Mouse (Mus musculus): ENCODE measurements around the gene Atp6v0b. TPM values are rescaled to one million over a fixed set of nuclear protein-coding genes. Genes with fewer than 3 reads are reported as not detected.

Gene Atp6v0b
- total RNA-seq, 4 experiments from 2014 or later: 386 to 441 (median 416) TPM

DNA sequence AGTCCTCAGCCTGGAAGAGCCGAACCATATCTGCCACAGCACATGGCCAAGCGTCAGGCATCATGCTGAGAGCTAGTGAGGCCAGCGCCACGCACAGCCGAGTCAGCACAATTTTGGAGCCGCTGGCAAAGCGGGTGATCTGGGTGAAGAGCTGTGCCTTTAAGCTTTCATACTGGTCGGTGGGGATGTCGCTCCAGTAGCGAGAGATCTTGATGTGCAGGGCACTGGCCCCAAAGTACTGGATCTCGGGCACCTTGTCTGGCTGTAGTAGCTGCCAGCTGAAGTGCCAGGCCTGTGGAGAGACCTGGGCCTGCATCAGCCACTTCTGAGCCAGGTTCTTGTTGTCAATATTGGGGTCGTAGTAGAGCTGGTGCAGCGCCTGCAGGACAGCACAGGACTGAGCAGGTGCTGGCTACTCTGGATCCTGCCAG lies 25.0 kb upstream of the Atp6v0b start:
- no peak for DNase-seq (ENCODE audit: low spot score in 2 of 2)

DNA sequence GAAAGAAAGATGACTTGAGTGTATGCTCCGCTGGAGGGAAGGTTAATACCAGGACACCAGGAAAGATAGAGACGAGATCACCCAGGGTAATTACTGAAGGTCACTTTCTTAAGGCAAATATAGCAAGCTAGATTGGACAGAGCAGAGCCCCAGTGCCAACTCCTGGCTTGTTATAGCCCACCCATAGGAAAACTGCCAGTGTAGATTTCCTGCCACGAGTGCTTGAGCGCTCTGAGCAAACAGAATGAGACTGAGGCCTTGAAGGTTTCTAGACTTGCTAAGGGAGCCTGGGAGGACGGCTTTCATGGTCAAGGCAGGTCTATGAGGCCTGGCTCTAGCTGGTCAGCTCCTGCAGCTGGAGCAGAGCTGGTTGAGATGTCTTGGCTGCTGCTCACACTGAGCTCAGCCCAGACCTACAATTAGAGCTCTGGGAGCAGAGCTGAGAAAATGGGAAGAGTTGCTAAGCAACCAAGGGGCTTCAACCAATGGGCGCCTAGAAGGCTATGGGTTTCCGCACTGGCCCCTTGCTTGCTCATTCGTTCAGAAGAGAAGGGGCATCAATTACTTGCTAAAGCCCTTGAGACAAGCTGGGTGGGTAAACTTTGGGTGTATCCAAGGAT lies 21.8 kb upstream of the Atp6v0b start:
- DNase-seq (ENCODE audit: low spot score in 2 of 2): peak in 1 of 2 experiments; percentile 48

DNA sequence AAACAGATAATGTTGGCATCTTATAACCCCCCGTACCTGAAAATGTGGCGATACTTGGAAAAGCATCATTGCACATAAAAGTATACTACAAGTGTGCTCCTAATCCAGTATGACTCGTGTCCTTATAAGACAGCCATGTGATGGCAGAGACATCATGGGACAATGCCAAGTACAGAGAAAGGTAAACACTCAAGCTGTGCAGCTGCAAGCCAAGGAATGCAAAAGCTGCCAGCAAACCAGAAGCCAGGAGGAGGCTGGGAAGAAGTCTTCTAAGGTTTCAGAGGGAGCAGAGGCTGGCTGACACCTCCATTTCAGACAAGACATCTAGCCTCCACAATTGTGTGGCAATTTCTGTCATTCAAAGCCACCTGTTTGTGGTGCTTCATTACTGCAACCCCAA lies 19.1 kb upstream of the Atp6v0b start:
- DNase-seq (ENCODE audit: low spot score in 2 of 2): no peak

DNA sequence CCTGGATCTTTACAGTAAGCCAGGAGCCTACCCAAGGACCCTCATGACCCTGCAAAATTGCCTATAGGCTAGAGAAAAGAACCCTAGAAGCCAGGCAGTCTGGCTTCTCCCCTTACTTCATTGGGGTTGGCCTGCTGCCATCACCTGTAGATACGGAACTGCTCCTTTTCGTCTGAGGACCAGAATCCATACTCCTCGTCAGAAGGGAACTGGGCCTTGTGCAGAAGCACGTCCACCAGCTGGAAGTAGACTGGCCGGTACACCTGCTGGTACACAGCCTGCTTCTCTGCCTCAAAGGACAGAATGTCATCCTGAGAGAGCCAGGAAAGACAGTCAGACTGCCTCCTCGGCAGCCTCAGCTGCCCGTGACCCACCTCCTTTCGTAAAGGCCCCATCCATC lies 17.6 kb upstream of the Atp6v0b start:
- no peak for DNase-seq (ENCODE audit: low spot score in 2 of 2)

DNA sequence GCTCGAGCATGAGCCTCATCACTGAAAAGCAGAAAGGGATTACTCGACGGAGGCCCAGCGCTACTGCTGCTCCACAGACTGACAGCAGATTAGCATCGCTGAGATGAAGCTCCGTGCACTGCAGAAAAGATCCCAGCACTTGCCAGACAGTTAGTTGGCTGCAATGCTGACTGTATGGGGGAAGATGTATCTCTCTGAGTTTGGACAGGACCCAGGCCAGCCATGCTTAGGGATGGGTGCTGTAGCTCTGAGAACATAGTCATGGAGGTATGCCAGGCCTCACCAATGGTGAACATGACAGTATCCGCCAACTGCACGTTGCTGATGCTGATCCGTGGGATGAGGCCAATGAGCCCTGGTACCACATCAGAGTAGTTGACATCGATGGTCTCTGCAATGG lies 17.0 kb upstream of the Atp6v0b start:
- DNase-seq (ENCODE audit: low spot score in 2 of 2): no peak

DNA sequence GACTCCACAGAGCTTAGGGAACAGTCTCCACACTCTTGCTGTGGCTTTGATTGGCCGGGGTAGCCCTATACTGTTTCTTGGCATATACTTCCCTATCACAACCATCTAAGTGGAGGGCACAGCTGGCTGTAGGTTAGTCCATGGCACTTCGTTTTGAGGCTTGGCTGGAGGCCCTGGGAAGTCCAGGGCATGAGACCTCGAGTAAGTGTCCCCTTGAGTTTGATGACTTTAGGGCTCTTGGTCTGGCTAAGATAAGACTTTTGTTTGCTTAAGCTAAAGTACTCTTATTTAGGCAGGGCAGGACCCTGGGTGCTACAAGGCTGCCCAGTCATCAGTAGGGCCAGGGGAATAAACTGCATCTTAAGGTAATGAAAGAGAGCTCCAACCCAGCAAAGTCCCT lies 11.0 kb upstream of the Atp6v0b start:
- DNase-seq (ENCODE audit: low spot score in 2 of 2): no peak

DNA sequence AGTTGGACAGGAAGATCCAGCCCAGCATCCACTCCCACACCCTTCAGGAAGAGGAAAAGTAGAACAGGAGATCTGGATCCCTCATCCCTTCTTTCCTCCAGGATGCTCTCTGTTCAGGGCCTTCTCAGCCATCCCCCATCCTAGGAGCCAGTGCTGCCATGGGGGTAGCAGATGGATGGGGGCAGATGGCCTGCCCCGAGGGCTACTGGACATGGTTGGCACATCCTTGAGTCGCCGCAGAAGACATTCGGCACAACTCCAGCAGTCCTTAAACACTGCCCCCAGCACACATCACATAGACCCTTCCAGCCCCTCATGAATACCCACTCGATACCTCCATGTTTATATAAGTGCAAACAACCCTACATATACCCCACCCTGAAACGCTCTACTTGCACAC lies 8.9 kb upstream of the Atp6v0b start:
- no peak for DNase-seq (ENCODE audit: low spot score in 2 of 2)

DNA sequence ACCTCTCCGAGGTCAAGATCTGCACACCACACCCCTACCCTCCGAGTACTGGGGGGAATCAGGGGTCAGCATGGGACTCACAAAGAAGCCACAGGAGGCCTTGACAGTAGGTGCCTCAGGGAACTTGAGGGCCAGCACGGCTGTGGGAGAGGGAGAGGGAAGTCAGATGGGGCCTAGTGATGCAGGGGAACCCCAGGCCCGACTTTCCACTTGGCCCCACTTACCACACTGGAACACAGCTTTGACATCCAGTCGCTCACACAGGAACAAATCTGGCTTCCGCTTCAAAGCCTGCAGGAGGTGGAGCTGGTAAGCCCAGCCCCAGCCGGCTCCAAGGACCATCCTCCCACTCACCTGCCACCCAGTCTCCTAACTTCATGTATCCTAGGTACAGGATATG lies 8.2 kb upstream of the Atp6v0b start:
- DNase-seq (ENCODE audit: low spot score in 2 of 2): no peak

DNA sequence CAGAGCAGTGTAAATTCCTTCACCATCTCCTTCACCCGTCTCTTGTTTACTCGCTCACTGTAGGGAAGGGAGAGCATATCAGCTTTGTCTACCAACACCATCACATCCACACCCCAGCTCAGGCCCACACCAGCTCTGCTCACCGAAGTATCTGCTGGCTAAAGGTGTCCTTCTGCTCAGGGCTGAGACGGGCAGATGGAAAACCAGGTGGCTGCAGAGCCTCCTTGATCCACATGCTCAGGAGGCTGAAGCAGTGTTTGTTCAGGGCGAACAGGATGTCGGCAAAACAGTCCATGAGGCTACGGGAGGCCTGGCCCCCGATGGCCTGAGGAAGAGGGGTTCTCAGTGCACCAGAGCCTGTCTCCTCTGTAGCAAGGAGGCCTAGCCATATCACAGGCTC lies 7.5 kb upstream of the Atp6v0b start:
- no peak for DNase-seq (ENCODE audit: low spot score in 2 of 2)

DNA sequence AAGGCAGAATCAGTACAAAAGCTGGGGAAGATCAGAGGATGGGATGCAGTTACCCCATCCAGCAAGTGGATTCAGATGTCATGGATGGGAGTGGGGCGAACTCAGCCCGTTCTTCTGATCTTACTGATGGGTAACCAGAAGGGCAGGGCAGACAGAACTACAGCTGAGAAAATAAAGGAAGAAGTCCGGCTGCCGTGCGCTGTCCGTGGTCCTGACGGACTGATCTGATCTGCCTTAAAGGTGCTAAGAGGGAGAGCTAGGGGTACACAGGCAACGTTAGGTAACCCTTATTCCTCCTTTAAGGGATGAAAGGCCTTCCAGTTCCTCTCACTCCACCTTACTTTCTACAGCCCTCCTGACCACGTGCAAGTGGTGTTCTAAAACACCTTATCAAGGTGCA lies 6.2 kb upstream of the Atp6v0b start:
- DNase-seq (ENCODE audit: low spot score in 2 of 2): no peak

DNA sequence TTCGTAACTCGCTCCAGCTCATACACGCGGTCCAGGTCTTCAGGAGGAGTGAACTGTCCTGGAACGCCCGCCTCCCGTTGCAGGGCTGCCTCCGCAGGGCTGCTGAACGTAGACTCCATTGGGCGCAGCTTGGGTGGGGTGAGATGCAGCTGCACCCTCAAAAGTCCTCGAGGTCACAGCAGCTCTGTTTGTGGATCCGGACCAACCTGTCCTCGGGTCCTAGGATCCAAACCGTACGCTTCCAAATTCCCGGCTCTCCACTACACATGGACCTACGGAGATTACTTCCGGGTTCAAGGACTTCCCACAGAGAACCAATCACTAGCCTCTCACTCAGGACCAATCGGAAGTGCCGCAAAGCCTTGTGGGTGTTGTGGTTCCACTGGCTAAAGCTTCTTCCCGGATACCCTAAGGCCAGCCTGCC lies 4.6 kb upstream of the Atp6v0b start, which contains the start of gene Dph2:
Dph2 (minus strand) TSS at position 295 of the 424 bp plus-strand sequence.
- peak; percentile 54 to 88 for DNase-seq (ENCODE audit: low spot score in 2 of 2)

DNA sequence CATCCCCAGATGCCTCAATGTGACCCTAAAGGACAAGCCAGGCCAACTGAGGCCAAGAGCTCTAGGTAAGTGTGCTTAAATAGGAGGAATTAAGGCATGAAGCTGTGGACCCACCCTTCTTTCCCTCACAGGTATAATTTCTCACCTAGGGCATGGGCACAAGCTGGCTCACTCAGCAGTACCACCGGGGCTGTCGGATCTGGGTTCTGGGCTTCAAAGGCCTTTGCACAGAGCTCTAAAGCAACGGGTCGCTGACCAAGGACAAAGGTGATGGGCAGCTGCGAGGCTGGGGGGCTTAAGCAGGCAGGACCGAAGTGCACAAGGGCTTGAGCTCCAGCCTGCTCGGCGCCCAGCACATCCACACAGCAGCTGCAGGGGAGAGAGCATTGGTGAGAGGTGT lies 3.6 kb upstream of the Atp6v0b start:
- DNase-seq (ENCODE audit: low spot score in 2 of 2): no peak

DNA sequence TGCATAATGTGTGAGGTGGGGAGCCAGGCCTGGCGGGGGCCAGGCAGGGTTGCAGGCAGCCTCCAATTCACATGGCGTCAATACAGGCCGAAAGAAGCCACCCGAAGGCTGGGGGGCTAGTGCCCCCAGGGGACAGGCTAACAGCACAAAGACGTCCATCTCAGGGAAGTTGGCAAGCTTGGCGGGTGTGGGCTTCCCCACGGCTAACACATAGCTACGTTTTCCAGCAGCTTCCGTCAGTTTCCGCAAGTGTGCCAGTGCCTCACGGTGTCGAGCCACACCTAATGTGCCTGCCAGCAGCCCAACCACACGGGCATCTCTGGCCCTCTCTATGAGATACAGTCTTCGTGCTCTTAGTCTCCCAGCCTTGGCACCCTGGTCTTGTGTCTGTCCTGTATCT lies 2.9 kb upstream of the Atp6v0b start:
- no peak for DNase-seq (ENCODE audit: low spot score in 2 of 2)

DNA sequence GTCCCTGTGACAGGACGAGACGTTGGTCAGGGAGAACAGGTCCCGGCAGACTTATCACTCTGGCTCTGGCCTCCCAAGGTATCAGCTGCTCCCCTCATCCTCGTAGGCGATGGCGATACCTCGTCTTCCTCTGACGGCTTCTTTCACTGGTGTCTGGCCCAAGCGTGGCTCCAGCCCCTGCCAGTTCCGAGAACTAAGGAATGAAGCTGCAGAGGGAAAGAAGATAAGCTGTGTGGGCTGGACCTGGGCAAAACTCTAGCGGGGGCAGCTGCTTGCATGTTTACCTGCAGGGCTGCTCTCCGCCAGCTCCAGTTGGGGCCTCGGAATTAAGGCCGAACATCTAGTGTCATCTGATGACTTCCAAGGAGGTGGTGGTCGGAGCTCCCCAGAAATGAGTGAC lies 2.3 kb upstream of the Atp6v0b start:
- DNase-seq (ENCODE audit: low spot score in 2 of 2): no peak

DNA sequence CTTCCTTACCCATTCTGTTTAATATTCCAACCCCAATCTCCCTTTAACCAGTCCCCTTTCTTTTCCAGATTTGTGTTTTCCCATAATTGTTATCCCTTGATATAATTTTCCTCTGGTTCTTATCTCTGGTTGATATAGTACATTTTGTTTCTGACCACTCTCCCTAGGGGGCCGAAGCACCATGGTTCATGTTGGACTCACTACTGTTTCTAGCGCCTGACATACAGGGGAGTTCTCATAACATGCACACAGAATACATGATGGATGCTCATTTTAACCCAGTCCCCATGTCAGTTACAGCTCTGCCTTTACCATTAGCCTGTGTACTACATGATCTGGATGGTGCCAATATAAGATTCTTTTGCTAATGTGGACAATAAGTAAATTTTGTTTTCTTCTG lies 787 bp upstream of the Atp6v0b start:
- DNase-seq (ENCODE audit: low spot score in 2 of 2): no peak

DNA sequence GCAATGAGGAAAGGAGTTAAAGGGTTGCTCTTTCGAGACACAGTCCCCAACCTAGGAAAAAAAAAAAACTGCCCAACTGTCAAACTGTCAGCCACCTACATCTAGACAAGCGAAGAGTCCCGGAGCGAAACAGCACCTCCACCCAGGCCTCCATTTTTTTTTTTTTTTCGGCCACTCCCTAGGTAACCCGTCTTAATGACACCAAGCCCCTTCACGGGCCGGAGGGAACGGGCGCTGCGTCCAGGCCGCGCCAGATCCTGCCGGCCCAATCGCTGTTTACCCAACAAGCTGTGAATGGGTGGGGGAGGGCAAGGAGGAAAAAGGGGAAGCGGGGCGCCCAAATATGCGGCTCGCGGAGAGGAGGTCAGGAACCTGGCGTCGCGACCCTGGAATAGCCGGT lies 489 bp downstream of the Atp6v0b start:
- no peak for DNase-seq (ENCODE audit: low spot score in 2 of 2)

DNA sequence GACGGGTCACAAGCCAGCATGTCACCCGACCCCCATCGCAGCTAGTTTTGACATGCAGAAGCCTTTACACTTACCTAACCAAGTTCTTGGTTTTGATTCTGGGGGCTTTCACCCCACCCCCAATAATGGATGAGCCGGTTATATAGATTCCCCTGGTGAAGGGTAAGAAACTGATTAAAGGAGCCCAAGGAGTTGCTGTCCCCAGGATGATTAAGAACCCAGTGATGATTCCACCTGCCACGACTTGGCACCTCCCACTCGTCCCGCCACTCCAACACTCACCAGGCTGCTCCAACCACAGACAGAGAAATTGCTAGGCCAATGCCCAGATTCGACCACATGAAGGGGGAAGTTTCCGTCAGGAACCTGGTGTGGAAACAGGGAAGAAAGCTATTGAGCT lies 1.1 kb downstream of the Atp6v0b start:
- no peak for DNase-seq (ENCODE audit: low spot score in 2 of 2)

DNA sequence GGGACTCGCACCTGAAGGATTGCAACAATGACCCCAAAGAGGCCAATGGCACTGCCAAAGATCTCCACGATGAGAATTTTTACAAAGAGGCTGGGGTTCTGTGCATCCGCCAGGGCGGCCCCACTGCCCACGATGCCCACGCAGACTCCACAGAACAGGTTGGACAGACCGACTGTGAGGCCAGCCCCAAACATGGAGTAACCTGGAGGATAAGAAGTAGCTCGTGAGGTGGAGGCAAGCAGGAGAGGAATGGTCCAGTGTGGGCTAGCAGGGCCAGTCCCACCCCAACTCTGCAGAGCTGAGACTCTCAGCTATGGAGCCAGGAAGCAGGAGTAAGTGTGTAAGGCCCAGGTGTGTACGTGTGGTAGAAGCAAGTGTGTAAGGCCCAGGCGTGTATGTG lies 2.0 kb downstream of the Atp6v0b start:
- no peak for DNase-seq (ENCODE audit: low spot score in 2 of 2)

DNA sequence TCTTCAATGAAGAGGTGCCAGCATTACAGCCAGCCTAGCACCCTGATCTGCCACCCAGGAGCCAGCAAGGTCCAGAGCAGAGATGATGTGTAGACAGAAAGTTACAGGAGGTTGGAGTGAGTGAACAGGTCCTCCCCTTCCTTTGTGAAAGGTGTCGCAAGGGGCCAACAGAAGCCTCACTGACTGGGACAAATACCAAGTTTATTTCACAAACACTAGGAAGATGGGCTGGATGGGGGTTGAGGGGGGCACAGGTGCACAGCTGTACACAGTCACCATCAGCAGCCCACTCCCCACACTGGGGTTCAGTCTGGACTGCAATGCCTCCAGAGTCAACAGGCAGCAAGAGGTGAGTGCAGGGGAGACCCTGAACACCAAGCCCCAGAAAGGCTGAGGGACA lies 3.0 kb downstream of the Atp6v0b start:
- no peak for DNase-seq (ENCODE audit: low spot score in 2 of 2)

DNA sequence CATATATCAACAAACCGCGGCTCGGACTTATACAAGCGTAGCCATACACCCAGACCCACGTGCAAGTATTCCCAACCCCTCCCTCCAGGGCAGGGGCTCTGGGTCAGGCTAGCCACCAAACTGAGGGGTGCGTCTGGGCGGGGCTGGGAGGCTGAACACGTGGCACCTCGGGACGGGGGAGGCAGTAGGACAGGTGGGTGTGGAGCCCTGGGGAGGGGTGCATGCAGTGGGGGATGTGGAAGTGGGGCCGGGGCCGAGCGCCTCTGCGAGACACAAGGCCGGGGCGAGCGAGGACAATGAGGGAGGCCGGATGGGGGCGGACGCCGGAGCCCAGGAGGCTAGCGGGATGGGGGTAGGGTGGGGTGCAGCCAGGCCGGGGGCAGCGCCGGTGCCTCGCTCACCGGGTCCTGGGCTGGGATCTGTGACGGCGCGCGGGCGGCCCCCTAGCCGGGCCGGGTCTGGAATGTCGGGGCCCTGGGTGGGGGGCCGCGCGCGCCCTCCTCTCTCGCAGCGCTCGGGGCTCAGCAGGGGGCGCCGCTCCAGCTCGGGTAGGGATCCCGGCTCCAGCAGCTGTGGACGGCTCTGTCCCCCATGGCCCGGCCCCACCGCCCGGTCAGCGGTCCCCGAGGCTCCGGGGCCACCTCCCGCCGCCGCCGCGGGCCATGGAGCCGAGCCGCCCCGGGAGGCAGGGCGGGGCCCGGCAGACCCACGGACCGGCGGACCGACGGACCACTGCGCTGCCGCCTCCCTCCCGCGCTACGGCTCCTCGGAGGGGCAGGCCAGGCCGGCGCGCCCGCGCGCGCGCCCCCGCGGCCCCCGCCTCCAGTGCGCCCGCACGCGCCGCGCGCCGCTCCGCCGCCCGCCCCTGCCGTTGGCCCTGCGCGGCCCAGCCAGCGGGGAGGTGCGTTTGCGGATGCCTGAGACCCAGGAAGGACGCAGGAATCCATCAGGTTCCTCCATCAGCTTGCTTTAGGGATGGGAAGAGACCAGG lies 4.1 kb downstream of the Atp6v0b start, which contains the start of gene B4galt2:
B4galt2 (minus strand) TSS at position 787 of the 991 bp plus-strand sequence.
- DNase-seq (ENCODE audit: low spot score in 2 of 2): peak in 1 of 2 experiments; percentile 53

DNA sequence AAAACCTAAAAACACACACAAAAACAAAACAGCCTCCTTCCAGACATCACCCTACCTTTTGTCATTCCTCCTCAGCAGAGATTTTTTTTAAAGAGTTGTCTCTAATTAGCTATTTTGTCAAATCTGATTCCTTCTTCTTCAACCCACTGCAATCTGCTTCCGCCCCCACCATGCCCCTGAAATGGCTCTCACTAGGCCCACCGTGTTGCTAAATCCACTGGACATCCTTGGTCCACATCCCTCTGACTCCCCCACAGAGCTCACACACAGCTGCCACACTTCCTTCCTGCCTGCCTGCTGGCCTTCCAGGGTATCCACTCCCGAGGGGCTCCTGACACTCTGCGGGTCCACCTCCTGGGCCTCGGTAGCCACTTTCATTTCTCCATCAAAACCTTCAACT lies 8.4 kb downstream of the Atp6v0b start:
- DNase-seq (ENCODE audit: low spot score in 2 of 2): no peak

DNA sequence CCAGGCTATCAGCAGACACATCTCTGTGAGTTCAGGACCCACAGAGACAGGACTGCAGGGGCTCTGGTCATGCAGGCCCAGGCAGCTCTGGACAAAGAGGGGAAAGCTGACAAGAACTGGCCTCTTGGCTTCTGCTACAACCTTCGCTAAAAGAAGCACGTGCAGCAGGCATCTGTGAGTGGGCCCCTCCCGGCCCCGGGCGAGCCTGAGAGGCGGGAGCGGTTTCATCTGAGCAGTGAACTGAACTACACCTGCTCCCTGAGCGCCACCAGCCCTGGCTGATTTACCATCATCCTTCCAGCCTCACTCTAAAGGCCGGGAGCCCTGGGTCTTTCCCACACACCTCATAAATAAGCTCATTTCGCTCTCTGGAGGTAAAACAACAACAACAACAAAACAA lies 8.8 kb downstream of the Atp6v0b start:
- no peak for DNase-seq (ENCODE audit: low spot score in 2 of 2)

DNA sequence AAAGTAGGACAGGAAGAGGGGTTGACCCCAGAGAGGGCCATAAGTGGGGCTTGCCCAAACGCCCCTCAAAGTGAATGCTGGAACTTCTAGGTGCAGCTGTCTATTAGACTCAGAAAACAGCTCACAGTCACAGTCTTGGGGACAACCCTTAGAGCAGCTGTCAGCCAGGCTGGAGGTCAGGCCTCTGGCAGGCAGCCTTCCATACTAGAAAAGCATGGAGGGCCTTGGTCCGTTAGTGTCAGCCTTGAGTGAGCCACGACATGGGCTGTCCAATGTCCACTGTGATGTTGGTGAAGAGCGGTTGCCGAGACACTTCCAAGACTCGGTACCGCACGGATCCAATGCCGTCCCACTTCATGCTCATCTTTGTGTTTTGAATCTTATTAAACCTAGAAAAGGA lies 13.5 kb downstream of the Atp6v0b start:
- no peak for DNase-seq (ENCODE audit: low spot score in 2 of 2)
